Mouse (Mus musculus): ENCODE data around the gene Ppfia3.
"Not testable (repeated sequence)": the region's sequence is repeated elsewhere in the genome, so short reads cannot be mapped to it uniquely, and the experiment has no call there.

Gene Ppfia3

DNA sequence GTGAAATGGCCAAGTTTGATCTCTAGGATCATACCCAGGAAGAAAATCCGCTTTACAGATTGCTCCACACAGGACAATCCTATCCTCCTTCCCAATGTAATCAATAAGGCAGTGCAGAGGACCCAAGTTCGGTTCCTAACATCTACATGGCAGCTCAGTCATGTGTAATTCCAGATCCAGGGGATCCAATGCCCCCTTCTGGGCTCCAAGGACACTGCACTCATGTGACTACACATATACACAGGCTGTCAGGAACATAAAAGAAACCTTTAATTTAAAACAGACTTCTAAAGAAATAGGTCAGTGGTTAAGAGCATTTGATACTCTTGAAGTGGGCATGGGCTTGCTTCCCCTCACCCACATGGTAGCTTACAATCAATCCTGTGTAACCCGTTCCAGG is 19.3 kb upstream of the Ppfia3 start:
- DNase-seq (ENCODE audit: extremely low spot score) = no peak

DNA sequence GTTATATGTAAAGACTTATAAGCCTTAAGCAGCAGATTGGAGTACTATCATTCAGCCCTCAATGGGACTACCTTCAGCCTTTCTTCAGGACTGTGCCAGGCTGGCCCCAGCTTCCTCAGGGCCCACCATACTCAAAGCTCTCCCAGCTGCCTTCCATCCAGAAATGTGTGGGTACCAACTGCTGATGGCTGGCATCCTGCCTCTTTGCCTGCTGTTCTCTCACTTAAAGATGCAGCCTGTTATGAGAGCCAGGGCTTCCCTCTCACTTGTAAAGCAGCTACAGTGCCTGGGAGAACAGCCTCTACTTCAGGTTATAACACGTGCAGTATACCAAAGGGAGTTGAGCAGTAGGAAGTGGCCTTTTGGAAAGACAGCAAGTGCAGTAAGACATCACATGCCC is 9.2 kb upstream of the Ppfia3 start:
- no peak for DNase-seq (ENCODE audit: extremely low spot score)

DNA sequence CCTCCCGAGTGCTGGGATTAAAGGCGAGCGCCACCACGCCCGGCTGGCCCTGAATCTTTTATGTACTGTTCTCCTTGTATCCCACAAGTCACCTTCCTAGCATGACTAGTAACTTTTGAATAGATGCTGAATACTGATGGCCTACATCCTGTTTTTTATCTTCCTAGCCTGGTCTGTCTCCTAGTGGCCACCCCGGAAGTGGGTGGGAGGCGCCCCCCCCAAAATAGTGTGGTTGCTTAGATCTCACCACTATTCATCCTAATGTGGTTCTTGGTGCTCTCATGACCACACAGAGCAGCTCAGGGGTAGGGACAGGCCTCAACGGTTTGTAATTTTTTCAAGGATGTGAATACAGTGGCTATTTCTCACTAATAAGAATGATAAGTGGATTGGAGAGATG is 7.8 kb upstream of the Ppfia3 start:
- DNase-seq (ENCODE audit: extremely low spot score) = no peak

DNA sequence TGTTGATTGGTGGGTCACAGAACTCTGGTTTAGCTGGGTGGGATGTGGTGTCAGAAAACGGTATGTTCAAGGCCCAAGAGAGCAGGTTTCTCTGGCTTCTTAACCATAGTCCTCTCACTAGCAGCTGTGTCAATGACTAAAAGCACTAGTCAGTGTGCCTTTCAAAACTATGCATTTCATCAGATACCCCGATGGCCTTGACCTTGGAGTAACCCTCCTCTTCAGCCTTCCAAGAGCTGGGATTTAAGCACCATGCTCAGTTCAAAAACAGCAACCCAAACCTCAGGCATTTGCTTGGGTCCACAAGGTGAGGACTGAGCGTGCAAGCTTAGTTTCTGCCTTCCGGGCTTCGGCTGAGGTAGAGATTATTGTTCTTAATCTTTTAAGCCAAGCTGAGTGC is 5.6 kb upstream of the Ppfia3 start:
- no peak for DNase-seq (ENCODE audit: extremely low spot score)

DNA sequence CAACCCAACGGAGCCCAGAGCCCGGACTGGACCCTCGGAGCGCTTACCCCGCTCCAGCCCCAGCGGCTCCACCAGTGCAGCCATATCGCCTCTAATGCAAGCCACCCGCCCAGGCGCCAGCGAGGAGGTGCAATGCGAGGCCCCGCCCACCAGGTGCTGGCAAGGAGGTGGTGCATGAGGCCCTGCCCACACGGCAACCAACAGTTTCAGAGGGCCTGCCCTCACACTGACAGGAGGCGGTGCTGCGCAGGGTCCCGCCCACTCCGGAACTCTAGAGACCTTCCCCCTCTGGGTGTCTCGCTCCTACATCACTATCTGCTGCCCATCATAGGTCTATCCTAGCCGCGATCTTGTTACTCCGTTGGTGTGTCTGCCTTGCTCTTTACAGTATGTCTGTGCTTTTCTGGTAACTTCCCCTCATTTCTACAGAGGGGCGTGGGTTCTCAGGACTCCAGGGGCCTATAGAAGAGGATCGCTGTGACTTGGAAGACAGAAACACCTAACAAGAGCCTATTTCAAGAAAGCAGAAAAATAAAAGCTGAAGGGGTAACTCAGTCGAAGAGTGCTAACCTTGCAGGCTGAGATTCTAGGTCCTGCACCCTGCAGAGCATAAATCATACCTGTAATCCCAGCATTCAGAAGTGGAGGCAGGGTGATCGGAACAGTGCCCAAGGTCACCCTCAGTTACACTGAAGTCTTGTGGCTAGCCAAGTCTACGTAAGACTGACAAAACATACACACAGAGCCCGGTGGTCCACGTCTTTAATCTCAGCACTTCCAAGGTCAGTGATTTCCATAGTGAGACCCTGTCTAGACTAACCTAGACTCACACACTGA is 3.9 kb upstream of the Ppfia3 start, which contains the start of gene Lin7b:
Gene Lin7b, minus strand, starts transcription at position 109 of the 837 bp plus-strand sequence.
- peak; percentile 91 for DNase-seq (ENCODE audit: extremely low spot score)

DNA sequence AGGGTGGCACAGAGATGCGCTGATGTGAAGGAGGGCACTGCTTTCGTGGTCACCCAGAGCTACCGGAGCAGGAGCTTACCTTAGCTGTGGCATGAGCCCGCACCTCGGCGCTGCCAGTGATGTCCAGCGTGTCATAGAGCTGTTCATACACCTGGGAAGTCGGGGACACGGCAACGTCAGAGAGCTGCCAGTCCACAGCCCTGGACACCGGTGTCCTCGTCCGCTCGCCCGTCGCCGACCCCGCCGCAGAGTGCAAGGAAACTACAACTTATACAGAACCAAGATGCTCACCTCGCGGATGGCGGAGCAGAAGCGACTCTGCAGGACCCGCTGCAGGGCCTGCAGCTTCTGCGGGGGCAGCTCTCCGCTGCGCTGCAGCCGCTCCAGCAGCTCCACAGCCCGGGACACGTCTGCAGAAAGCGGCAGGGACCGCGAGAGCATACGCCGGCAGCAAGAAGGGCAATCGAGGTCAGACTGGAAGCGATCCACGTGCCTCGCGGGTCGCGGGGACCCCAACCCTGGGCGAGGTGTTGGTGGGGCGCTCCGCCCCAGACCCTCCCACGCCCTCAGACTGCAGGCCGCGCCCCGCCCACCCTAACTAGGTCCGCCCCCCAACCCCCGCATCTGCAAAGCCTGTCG is 3.1 kb upstream of the Ppfia3 start:
- no peak for DNase-seq (ENCODE audit: extremely low spot score)

DNA sequence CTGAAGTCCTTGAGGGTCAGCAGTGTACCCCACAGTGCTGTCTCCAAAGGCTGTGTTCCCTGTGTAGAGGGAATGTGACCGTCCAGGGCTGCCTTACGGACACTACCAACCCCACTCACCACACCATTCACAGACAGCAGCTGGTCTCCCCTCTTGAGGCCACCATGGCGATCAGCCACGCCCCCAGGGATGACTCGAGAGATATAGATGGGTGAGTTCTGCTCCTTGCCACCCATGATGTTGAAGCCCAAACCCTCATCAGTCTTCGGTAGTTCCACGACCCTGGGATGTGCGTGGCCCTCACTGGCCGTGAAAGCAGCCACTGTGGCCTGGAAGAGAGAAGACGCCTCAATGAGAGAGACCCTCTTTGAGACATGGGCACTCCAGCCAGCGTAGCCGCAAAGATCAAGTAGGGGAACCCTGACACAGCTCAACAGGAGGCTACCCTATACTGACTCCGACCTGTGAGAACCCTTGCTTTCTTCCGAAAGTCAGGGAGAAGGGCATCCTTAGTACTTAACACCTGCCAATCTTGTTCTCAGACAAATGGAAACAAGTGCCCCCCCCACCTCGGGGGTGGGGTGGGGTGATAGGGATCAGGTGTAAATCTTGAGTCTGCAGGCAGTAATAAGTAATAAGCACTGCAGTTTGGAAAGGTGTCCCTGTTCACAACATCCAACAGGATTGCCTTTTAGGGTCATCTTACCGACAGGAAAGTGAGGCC is 2.4 kb upstream of the Ppfia3 start:
- no peak for DNase-seq (ENCODE audit: extremely low spot score)

DNA sequence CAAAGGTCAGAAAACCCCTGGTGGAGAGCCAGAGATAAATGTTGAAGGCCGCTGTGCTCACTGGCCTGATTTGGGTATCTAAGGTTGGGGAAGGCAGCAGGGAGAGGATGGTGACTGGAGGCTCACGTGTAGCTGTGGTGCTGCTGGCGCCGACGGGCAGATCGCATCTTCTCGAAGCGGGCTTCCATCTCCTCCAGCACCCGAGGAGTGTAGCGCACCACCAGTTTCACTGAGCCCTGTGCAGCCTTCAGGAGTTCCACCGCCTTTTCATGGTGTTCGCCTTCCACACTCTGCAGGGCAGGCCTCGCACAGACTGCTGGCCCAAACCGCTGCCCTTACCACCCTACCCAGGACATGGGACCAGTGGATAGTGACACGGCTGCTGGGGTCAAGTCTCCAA is 1.4 kb upstream of the Ppfia3 start:
- no peak for DNase-seq (ENCODE audit: extremely low spot score)

DNA sequence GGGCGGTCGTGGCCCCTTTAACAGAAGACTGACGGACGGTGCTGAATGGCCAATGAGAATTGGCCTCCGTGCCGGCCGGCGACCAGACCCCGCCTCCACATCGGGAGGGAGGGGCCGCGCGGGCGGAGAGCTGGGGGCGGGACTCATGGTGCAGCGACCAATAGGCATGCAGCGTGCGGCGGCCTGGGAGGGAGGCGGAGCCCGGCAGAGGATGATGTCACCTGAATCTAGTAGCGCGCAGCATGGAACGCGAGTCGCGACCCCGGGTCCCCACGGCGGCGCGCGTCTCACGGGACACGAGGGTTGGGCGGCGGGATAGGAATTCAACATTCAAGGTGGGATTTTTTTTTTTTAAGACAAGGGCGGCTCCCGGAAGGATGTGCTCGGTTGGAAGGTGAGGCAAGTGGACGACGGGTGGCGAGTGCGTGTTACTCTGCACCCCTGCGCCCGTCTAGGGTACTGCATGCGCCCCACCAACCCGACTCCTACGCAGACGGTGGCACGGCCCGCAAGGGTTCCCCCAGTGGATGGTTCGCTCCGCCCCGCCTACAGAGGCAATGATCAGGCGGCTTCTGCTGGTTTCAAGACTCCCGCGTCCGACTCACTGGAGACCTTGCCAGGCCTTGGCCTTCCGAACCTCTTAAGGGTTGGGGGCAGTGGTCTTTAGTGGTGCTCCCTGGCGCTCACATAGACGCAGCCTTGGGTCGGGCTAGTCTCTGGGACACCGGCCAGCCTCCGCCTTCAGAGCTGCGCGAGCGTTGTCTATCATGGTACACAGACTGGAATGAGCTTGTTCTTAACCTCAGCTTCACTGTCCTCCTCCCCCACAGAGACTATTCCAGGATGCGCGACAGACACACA is 431 bp upstream of the Ppfia3 start:
- peak; percentile 99 for DNase-seq (ENCODE audit: extremely low spot score)

DNA sequence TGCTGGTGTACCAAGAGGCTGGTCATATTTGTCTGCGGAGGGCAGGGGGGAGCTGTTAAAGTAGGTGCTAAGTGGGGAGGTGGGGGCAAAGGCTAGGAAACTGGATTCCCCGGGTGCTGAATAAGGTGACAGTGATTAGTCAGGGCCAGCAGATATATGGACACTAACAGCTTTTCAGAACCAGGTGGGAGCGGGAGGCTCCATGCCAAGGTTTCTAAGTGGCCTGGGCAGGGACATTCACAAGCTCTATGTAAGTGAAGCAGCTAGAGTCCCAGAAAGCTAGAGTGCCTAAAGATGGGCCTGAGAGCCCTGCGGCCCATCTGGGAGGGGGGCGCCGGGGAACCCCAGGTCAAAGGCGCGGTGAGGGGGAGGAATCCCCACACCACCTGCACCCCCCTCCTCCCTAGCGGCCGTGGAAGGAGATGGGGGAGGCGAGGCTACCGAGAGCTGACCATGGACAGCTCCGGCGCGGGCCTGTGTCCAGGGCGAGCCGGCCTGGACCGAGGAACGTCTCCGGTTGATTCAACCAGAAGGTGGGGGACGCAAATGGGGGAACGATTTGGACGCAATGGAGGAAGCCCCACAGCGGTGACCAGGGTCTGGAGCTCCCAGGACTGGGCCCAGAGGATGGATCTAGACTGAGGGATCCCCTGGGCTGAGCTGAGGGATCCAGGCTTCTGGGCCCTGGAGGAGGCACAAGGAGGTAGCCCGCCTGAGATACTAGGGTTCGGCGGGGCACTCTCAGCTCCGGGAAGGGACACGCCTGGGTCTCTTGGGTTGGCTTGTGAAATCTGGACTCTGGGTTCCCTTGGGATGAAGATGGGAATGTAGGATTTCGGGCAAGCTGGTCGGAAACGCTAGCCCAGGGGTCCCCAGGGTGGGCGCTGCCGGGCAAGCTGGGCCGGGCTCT is 822 bp downstream of the Ppfia3 start:
- peak; percentile 60 for DNase-seq (ENCODE audit: extremely low spot score)

DNA sequence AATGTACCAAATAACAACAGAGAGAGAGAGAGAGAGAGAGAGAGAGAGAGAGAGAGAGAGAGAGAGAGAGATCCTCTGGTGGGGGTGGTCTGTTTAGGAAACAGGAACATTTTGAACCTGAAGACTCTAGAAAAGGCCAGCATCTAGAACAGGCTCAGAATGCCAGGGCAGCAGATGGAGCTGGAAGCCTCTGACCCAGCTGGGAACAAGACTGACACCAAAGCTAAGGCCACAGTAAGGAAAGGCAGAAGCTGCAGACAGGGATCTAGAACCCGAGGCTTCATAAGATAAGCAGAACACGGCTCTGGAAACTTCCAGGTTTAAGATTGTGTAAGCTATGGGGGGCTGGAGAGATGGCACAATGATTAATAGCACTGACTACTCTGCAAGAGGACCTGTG is 2.8 kb downstream of the Ppfia3 start:
- no peak for DNase-seq (ENCODE audit: extremely low spot score)

DNA sequence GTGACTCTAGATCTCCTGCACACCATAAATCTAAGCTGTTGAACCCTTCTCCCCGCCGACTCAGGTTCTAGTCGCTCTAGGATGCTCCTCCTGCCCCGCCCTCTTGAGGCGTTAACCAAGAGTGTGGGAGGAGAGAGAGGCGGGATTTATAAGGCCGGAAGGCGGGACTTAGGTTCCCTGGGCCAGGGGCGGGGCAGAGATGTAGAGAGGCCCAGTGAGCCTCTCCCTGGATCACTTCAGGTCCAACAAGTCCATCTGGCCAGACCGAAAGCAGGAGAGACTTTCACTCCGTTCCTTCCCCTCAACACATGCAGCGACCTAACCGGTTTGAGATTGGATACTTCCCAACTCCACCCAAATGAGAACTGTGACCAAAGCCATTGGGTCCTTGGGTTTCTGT is 4.0 kb downstream of the Ppfia3 start:
- peak; percentile 53 for DNase-seq (ENCODE audit: extremely low spot score)

DNA sequence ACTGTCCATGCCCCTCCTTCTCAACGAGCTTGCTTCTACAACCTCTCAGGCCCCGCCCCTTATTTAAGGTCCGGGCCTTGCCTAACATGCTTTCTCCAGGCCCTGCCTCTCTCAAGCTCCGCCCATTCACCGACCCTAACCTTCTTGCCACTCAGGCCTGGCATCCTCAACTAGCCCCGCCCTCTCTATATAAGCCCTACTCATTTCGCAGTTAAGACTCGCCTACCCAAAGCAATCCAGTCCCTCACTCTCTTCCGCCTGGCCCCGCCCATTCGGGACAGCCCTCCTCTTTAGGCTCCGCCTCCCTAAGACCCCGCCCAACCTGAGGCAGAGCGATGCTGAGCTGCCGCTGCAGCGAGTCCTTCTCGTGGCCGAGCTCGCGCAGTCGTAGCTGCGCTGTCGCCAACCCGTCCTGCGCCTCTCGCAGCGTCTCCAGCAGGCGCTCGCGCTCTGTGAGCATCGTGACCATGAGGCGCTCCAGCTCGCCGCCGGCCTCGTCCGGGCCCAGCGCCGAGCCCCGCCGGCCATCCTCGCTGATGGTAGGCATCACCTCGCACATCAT is 5.5 kb downstream of the Ppfia3 start:
- DNase-seq (ENCODE audit: extremely low spot score) = peak; percentile 92

DNA sequence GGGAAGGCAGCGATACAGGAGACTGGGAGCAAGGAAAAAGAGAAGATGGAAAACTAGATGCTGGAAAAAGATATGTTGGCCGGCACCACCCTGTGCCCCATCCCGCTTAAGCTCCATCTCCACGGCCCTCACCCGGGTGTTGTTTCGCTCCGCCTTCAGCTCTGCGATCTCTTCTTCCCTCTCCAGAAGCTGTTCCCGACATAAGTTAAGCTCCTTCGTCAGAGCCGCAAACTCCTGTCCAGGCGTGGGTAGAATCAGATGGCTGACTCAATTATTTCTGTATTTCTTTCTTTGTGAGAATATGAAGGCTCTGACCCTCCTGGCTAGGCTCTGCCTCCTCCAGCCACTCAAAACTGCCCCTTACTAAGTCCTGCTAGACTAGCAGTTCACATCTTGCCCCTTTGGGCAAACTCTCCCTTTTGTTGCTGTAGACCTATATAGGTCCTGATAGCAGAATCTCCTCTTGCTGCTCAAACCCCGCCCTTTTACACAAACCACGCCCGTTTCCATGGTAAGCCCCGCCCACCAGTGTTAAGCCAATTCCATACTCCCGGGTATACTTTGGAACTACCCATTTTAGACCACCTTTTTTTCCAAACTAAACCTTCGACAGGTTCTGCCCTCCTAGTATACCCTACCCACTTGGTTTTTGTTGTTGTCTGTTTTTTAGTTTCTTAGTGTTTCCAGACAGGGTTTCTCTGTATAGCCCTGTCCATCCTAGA is 6.3 kb downstream of the Ppfia3 start:
- no peak for DNase-seq (ENCODE audit: extremely low spot score)

DNA sequence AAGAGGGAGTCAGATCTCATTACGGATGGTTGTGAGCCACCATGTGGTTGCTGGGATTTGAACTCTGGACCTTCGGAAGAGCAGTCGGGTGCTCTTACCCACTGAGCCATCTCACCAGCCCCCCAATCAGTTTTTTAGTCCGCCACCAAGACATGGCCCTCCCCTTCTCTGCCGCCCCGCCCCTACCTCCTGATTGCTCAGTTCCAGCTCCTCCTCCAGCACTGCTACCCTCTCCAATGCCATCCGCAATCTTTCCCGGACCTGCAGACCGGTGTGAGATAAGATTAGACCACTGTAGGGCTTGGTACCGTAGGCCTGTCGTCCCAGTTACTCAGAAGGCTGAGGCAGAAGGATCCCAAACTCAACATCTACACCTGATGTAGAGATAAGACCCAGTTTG is 7.7 kb downstream of the Ppfia3 start:
- not testable (repeated sequence) for DNase-seq (ENCODE audit: extremely low spot score)

DNA sequence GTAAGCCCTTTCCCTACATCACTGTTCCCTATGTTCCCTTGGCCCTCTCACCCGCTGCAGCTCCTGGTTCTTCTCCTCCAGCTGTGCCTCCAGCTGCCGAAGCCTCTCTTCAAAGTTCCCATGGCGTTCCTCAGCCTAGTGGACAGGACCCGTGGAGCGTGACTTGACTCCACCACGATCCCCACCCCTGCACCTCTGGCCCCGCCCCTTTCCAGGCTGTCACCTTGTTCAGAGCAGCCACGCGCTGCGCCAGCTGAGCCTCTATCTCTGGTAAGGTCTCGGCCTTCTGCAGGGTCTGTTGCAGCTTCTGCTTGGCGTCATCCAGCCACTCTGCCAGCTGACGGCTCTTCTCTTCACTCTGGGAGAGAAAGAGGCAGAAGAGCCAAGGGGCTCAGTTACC is 10.7 kb downstream of the Ppfia3 start:
- DNase-seq (ENCODE audit: extremely low spot score) = no peak

DNA sequence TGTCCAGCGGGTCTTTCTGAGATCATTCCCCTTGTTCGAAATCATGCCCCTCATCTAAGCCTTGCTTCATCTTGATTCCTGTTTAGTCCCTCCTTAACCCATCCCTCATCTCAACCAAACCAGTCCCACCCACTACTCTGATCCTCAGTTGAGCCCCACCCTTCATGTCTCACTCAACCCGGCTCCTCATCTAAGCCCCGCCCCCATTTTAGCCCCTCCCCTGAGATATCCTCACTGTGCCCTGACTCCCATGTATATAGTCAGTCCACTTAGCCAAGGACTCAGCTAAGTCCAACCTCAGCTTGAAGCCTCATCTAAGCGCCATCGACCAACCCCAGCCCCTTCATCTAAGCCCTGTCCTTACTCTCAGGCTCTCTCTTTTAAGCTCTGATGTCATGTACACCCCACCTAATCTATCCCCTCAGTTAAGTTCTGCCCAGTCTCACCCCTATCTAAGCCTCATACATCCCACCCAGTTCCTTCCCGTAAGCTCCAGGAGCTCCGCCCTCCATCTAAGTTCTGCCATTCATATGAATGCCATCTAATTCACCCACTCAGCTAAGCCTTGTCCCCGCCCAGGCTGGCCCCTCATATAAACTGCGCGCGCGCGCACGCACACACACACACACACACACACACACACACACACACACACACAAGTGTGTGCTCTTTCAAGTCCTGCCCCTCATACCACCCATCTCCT is 11.3 kb downstream of the Ppfia3 start:
- no peak for DNase-seq (ENCODE audit: extremely low spot score)

DNA sequence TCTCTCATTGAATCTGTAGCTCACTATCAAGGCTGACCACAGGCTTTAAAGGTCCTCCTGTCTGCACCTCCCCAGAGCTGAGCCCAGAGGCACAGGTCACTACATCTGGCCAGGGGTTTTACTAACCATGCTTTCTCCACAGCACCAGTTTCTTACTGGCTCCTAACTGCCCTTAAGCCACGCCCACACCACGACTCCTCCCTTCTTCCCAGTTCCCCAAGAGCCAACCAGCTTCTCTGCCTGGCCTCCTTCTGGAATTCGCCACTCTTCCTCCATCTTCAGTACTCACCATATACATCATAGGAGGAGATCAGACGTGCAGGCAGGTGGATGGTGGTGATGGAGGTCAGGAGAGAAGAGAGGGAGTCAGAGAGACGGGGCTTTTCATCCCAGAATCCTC is 13.8 kb downstream of the Ppfia3 start:
- DNase-seq (ENCODE audit: extremely low spot score) = no peak

DNA sequence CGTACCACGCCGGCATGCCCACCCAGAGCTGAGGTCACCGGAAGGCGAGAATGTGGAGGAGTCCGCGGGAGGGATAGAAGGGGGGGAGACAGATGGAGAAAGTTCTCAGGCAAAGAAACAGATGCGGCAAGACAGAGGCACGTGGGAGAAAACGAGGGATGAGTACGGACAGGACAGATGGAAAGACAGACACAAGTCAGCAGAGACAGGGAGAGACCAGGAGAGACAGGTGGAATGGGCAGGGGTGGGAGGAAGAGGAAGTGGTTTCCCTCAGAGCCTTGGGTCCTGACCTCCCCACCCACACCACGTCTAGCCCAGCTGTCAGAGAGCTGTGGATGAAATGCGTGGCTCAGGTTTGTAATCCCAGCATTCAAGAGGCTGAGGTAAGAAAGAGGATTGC is 19.9 kb downstream of the Ppfia3 start:
- no peak for DNase-seq (ENCODE audit: extremely low spot score)

Data from embryo, embryonic 9.5 days (tissue).